Mouse (Mus musculus) lung, postnatal 0 days (tissue): Measurements from ENCODE around the gene Uqcrc1.

Source experiments
- CTCF ChIP-seq: IDR thresholded peaks from 2 replicates; pipeline ENCODE4 v1.5.1; 2016; ENCODE audit warnings: antibody characterized with exemption, mild to moderate bottlenecking
- EP300 ChIP-seq: IDR thresholded peaks from 2 replicates; pipeline ENCODE4 v1.6.1; 2016; ENCODE audit warnings: antibody characterized with exemption, mild to moderate bottlenecking, control low read depth

- TF ChIP-seq CTCF (no peak), EP300 (no peak)
Measured at GRCm38 (mm10) chr9:108955846-108956245, 19.4 kb downstream of the Uqcrc1 start.
